Mouse (Mus musculus): ENCODE measurements around the gene Sf3a1.

GRCm38 (mm10) chr11:4182061-4182460 lies 21.9 kb downstream of the Sf3a1 start:
- TF ChIP-seq EP300 (optimal IDR thresholded peaks at IDR 0.05) = no peak
- no peak for TF ChIP-seq CTCF (IDR thresholded peaks at IDR 0.05; ENCODE audit: low read depth)

Measured in stomach, postnatal 0 days (tissue).